Comparison of ENCODE assay signal across 27 mouse cellular contexts in the genomic region with DNA sequence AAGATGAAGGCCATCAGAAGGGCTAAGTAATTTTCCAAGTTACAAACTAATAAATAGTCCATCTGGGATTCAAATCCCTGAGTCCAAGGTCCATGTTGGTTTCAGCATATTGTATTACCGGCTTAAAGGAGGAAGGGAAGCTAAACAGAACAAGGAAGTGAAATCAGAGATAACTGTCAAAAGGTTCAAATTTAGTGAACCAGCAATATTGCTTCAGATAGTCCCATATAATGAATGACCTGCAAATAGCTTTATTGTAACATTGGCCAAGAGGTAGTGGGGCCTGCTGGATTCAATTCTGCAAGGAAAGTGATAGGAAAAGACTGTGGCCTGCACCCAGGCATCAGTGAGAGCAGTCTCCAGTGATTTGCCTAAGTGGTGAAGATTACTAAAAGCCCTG.
A peak's percentile ranks its signal among the peaks of the same experiment; 100 is the strongest.
DNase-seq lines count a peak whose midpoint lies in the region; ATAC-seq lines count a peak whose summit lies in the region.
"Had no signal": no experiment of that assay in that cellular context is flagged by ENCODE, and none has a peak within 500 bp of the region (broad histone marks: within the 10 kb centered on the region; RNA-seq: fewer than 3 reads in every experiment).

No protein-coding gene starts in this region.

- DNase-seq in A20 (ENCODE audit: low read depth, low spot score): peak; percentile 45
- no peak for DNase-seq in lung, postnatal 36 days
- DNase-seq in retina, postnatal 1 day: no peak
- DNase-seq in embryo, embryonic 9.5 days (ENCODE audit: extremely low spot score): no peak
- no peak for DNase-seq in gastrocnemius, adult 8-10 months (ENCODE audit: low spot score in 2 of 2)
- DNase-seq: adrenal gland, adult 8-10 months; adrenal gland, postnatal 25 days; cerebellum, adult 11-12 months; cerebellum, adult 8-10 months; cerebellum, postnatal 10 days; cerebellum, postnatal 36 days; forebrain, postnatal 0 days; gastrocnemius, adult 2 months; gastrocnemius, postnatal 25 days; heart, adult 2 months had no signal

- WGBS in intestine, embryonic 16.5 days: 59% methylated on average over 1 of the region's 1 CpGs

- no peaks in the 10 kb centered on the region; the same call in 1 of the 2 replicates for H3K4me1 ChIP-seq in intestine, embryonic 16.5 days (ENCODE audit: control insufficient read depth, insufficient read depth, low read length)
- H3K4me1 ChIP-seq: embryonic facial prominence, embryonic 12.5 days; embryonic facial prominence, embryonic 15.5 days; heart, embryonic 10.5 days; heart, embryonic 13.5 days; hindbrain, embryonic 12.5 days; hindbrain, embryonic 15.5 days had no signal

- H3K9me3 ChIP-seq in intestine, embryonic 16.5 days (ENCODE audit: control insufficient read depth, low read length): no peaks in the 10 kb centered on the region; the same call in 1 of the 2 replicates
- H3K9me3 ChIP-seq: embryonic facial prominence, embryonic 12.5 days; embryonic facial prominence, embryonic 15.5 days; heart, embryonic 10.5 days; heart, embryonic 13.5 days; hindbrain, embryonic 12.5 days; hindbrain, embryonic 15.5 days had no signal

- no peak overlapping the region for H3K9ac ChIP-seq in intestine, embryonic 16.5 days (ENCODE audit: low read depth, low read length)
- H3K9ac ChIP-seq: embryonic facial prominence, embryonic 12.5 days; embryonic facial prominence, embryonic 15.5 days; forebrain, postnatal 0 days; heart, embryonic 13.5 days; hindbrain, embryonic 12.5 days; hindbrain, embryonic 15.5 days had no signal

- no peaks in the 10 kb centered on the region for H3K36me3 ChIP-seq in intestine, embryonic 16.5 days (ENCODE audit: control insufficient read depth, insufficient read depth, low read length)
- H3K36me3 ChIP-seq: embryonic facial prominence, embryonic 12.5 days; embryonic facial prominence, embryonic 15.5 days; heart, embryonic 10.5 days; heart, embryonic 13.5 days; hindbrain, embryonic 12.5 days; hindbrain, embryonic 15.5 days had no signal

- H3K27me3 ChIP-seq in intestine, embryonic 16.5 days (replicated peaks; ENCODE audit: control insufficient read depth, insufficient read depth, low read length): no peaks in the 10 kb centered on the region
- H3K27me3 ChIP-seq: embryonic facial prominence, embryonic 12.5 days; embryonic facial prominence, embryonic 15.5 days; heart, embryonic 13.5 days; hindbrain, embryonic 12.5 days; hindbrain, embryonic 15.5 days had no signal

- H3K4me2 ChIP-seq in intestine, embryonic 16.5 days (ENCODE audit: low read depth, low read length): no peak overlapping the region
- H3K4me2 ChIP-seq: embryonic facial prominence, embryonic 12.5 days; embryonic facial prominence, embryonic 15.5 days; heart, embryonic 13.5 days; hindbrain, embryonic 12.5 days; hindbrain, embryonic 15.5 days had no signal

- H3K27ac ChIP-seq in intestine, embryonic 16.5 days (ENCODE audit: low read length): peak overlapping the region; percentile 20
- H3K27ac ChIP-seq: embryonic facial prominence, embryonic 12.5 days; embryonic facial prominence, embryonic 15.5 days; gastrocnemius, adult 2 months; heart, adult 2 months; heart, embryonic 10.5 days; heart, embryonic 13.5 days; hindbrain, embryonic 12.5 days; hindbrain, embryonic 15.5 days had no signal

- peak; percentile 45; the same call in 1 of the 2 replicates for ATAC-seq in common myeloid progenitor, adult 5-6 weeks (replicated peaks; ENCODE audit: low read depth, poor library complexity, severe bottlenecking)
- peak; percentile 87 for ATAC-seq in intestine, embryonic 16.5 days
- ATAC-seq in megakaryocyte progenitor cell, adult 5-6 weeks (replicated peaks; ENCODE audit: poor library complexity): peak; percentile 54
- ATAC-seq: activated CD4-positive, CD25-positive, alpha-beta regulatory T cell, adult 4 months; CD4-positive, CD25-positive, alpha-beta regulatory T cell, adult 4 months; forebrain, embryonic 14.5 days; forebrain, postnatal 0 days had no signal

- no peak overlapping the region for H3K4me3 ChIP-seq in intestine, embryonic 16.5 days (ENCODE audit: low read length)
- H3K4me3 ChIP-seq: embryonic facial prominence, embryonic 12.5 days; embryonic facial prominence, embryonic 15.5 days; gastrocnemius, adult 2 months; heart, adult 2 months; heart, embryonic 10.5 days; heart, embryonic 13.5 days; hindbrain, embryonic 12.5 days; hindbrain, embryonic 15.5 days had no signal
